Mouse (Mus musculus) heart, embryonic 11.5 days (tissue): Measurements from ENCODE around the gene Slc2a10. TPM values are rescaled to one million over a fixed set of nuclear protein-coding genes. Genes with fewer than 3 reads are reported as not detected.

ENCODE experiments used
- ATAC-seq: fragments of 200-750 bp; cut with Nextera tagmentation; replicated peaks from 2 replicates; pipeline ENCODE4 v1.8.0; 2017; ENCODE audit warnings: moderate library complexity; ENCODE audit not compliant: insufficient number of reproducible peaks, low FRiP score, low TSS enrichment
- H3K27ac ChIP-seq: fragments of 300-500 bp; sonication (generic); 2 replicates; pipeline ENCODE4 v1.5.1; 2014; ENCODE audit warnings: mild to moderate bottlenecking, low read depth, low read length
- H3K27me3 ChIP-seq: fragments of 300-500 bp; sonication (generic); 2 replicates; pipeline ENCODE4 v1.6.1; 2014; ENCODE audit warnings: mild to moderate bottlenecking, low read length, mixed read lengths; ENCODE audit not compliant: control insufficient read depth, insufficient read depth
- H3K36me3 ChIP-seq: fragments of 300-500 bp; sonication (generic); 2 replicates; pipeline ENCODE4 v1.6.1; 2014; ENCODE audit warnings: mild to moderate bottlenecking, low read length, moderate library complexity, mixed read lengths; ENCODE audit not compliant: control insufficient read depth, insufficient read depth
- H3K4me1 ChIP-seq: fragments of 300-500 bp; sonication (generic); 2 replicates; pipeline ENCODE4 v1.6.1; 2014; ENCODE audit warnings: low read length; ENCODE audit not compliant: control insufficient read depth, insufficient read depth
- H3K4me2 ChIP-seq: fragments of 300-500 bp; sonication (generic); 2 replicates; pipeline ENCODE4 v1.6.1; 2014; ENCODE audit warnings: mild to moderate bottlenecking, moderate library complexity
- H3K4me3 ChIP-seq: fragments of 300-500 bp; sonication (generic); 2 replicates; pipeline ENCODE4 v1.5.1; 2014; ENCODE audit warnings: low read depth, low read length
- H3K9ac ChIP-seq: fragments of 300-500 bp; sonication (generic); 2 replicates; pipeline ENCODE4 v1.6.1; 2014; ENCODE audit warnings: mild to moderate bottlenecking, low read depth, low read length, moderate library complexity
- H3K9me3 ChIP-seq: fragments of 300-500 bp; sonication (generic); replicated peaks from 2 replicates; pipeline ENCODE4 v1.6.1; 2016; ENCODE audit warnings: low read length; ENCODE audit not compliant: control insufficient read depth
- WGBS: fragments of 180-500 bp; shearing (Covaris S2); extraction: QIAGEN DNeasy Blood & Tissue Kit; methylation state at CpG from one replicate; pipeline ENCODE4 v1.1.7; 2014; ENCODE audit not compliant: insufficient replicate concordance; 5-methylcytosine and 5-hydroxymethylcytosine counted together
- polyA plus RNA-seq: library from polyadenylated mRNA; unstranded; fragments of >200 nt; fragmentation: Nextera tagmentation; extraction: Ambion mirVana; gene quantifications from 2 replicates; pipeline ENCODE4 v1.2.1, GENCODE M21; 2014

Slc2a10 gene
- 2.6 and 4.1 TPM in 2 replicates for polyA plus RNA-seq

GRCm38 (mm10) chr2:165503259-165504203 lies at the start of gene Slc2a10:
TSS of gene Slc2a10 (plus strand) at chr2:165503787.
- H3K9ac ChIP-seq = peak within 1 kb of the TSS; percentile 77
- 5% methylated on average over 28 of the region's 32 CpGs for WGBS
- peak; percentile 71 for ATAC-seq
- H3K27me3 ChIP-seq = no peaks in the 10 kb centered on the region
- H3K4me1 ChIP-seq = 0 out of 2 replicates have a peak, but pooled peaks cover 3% of the 10 kb centered on the region
- no peaks in the 10 kb centered on the region for H3K9me3 ChIP-seq
- peak within 1 kb of the TSS; percentile 55 for H3K4me3 ChIP-seq
- H3K36me3 ChIP-seq = no peaks in the 10 kb centered on the region
- H3K4me2 ChIP-seq = peak within 1 kb of the TSS; percentile 77
- H3K27ac ChIP-seq = peak within 1 kb of the TSS; percentile 22; the same call in 1 of the 2 replicates

GRCm38 (mm10) chr2:165456710-165457109 lies 46.9 kb upstream of the Slc2a10 start:
- no peaks in the 10 kb centered on the region for H3K4me1 ChIP-seq
- no peaks in the 10 kb centered on the region for H3K36me3 ChIP-seq
- no peaks in the 10 kb centered on the region for H3K27me3 ChIP-seq
- no peak overlapping the region for H3K4me3 ChIP-seq
- no peak overlapping the region for H3K9ac ChIP-seq
- 48% methylated on average over 2 of the region's 2 CpGs for WGBS
- ATAC-seq = no peak
- H3K27ac ChIP-seq = no peak overlapping the region
- no peak overlapping the region for H3K4me2 ChIP-seq
- no peaks in the 10 kb centered on the region for H3K9me3 ChIP-seq

GRCm38 (mm10) chr2:165458189-165458588 lies 45.4 kb upstream of the Slc2a10 start:
- H3K4me3 ChIP-seq = no peak overlapping the region
- no peaks in the 10 kb centered on the region for H3K9me3 ChIP-seq
- no peak overlapping the region for H3K9ac ChIP-seq
- no peak overlapping the region for H3K27ac ChIP-seq
- 62% methylated on average over 5 of the region's 5 CpGs for WGBS
- no peak for ATAC-seq
- H3K4me1 ChIP-seq = no peaks in the 10 kb centered on the region
- no peaks in the 10 kb centered on the region for H3K27me3 ChIP-seq
- H3K36me3 ChIP-seq = no peaks in the 10 kb centered on the region
- no peak overlapping the region for H3K4me2 ChIP-seq

GRCm38 (mm10) chr2:165459663-165460062 lies 43.9 kb upstream of the Slc2a10 start:
- no peak for ATAC-seq
- Histone ChIP-seq H3K36me3 (no peaks in the 10 kb centered on the region), H3K4me1 (no peaks in the 10 kb centered on the region), H3K27ac (no peak overlapping the region), H3K4me2 (no peak overlapping the region), H3K9ac (no peak overlapping the region), H3K27me3 (no peaks in the 10 kb centered on the region), H3K9me3 (no peaks in the 10 kb centered on the region), H3K4me3 (no peak overlapping the region)
- 23% methylated on average over 7 of the region's 7 CpGs for WGBS

GRCm38 (mm10) chr2:165467824-165468452 lies 35.6 kb upstream of the Slc2a10 start:
- Histone ChIP-seq H3K4me1 (0 out of 2 replicates have a peak, but pooled peaks cover 1% of the 10 kb centered on the region), H3K4me3 (no peak overlapping the region), H3K27me3 (peaks cover 22% of the 10 kb centered on the region), H3K36me3 (no peaks in the 10 kb centered on the region), H3K9me3 (no peaks in the 10 kb centered on the region), H3K4me2 (no peak overlapping the region), H3K27ac (no peak overlapping the region), H3K9ac (no peak overlapping the region)
- 48% methylated on average over 15 of the region's 15 CpGs for WGBS
- no peak for ATAC-seq

GRCm38 (mm10) chr2:165470167-165470566 lies 33.4 kb upstream of the Slc2a10 start:
- peaks cover 34% of the 10 kb centered on the region for H3K27me3 ChIP-seq
- 0 out of 2 replicates have a peak, but pooled peaks cover 3% of the 10 kb centered on the region for H3K4me1 ChIP-seq
- no peaks in the 10 kb centered on the region for H3K36me3 ChIP-seq
- H3K4me3 ChIP-seq = no peak overlapping the region
- no peak overlapping the region for H3K4me2 ChIP-seq
- no peak overlapping the region for H3K9ac ChIP-seq
- no peaks in the 10 kb centered on the region for H3K9me3 ChIP-seq
- 33% methylated on average over 5 of the region's 5 CpGs for WGBS
- H3K27ac ChIP-seq = no peak overlapping the region
- ATAC-seq = no peak

GRCm38 (mm10) chr2:165471943-165472342 lies 31.6 kb upstream of the Slc2a10 start:
- 67% methylated on average over 11 of the region's 11 CpGs for WGBS
- no peak overlapping the region for H3K27ac ChIP-seq
- H3K36me3 ChIP-seq = no peaks in the 10 kb centered on the region
- no peaks in the 10 kb centered on the region for H3K9me3 ChIP-seq
- no peak overlapping the region for H3K4me3 ChIP-seq
- no peak overlapping the region for H3K9ac ChIP-seq
- H3K4me2 ChIP-seq = no peak overlapping the region
- peaks cover 30% of the 10 kb centered on the region for H3K27me3 ChIP-seq
- H3K4me1 ChIP-seq = 0 out of 2 replicates have a peak, but pooled peaks cover 3% of the 10 kb centered on the region
- ATAC-seq = no peak

- no peak for ATAC-seq
- no peak within 1 kb of the TSS for H3K9ac ChIP-seq
- peaks cover 30% of the 10 kb centered on the region for H3K27me3 ChIP-seq
- WGBS = 3% methylated on average over 35 of the region's 35 CpGs
- peak within 1 kb of the TSS; percentile 21 for H3K4me3 ChIP-seq
- H3K27ac ChIP-seq = no peak within 1 kb of the TSS
- no peaks in the 10 kb centered on the region for H3K9me3 ChIP-seq
- H3K36me3 ChIP-seq = no peaks in the 10 kb centered on the region
- peak within 1 kb of the TSS; percentile 58 for H3K4me2 ChIP-seq
- H3K4me1 ChIP-seq = 0 out of 2 replicates have a peak, but pooled peaks cover 3% of the 10 kb centered on the region
Measured at GRCm38 (mm10) chr2:165473003-165473402, 30.6 kb upstream of the Slc2a10 start, which contains the start of gene Slc13a3. TSS of gene Slc13a3 (minus strand) at chr2:165473230.
